In the genomic region with DNA sequence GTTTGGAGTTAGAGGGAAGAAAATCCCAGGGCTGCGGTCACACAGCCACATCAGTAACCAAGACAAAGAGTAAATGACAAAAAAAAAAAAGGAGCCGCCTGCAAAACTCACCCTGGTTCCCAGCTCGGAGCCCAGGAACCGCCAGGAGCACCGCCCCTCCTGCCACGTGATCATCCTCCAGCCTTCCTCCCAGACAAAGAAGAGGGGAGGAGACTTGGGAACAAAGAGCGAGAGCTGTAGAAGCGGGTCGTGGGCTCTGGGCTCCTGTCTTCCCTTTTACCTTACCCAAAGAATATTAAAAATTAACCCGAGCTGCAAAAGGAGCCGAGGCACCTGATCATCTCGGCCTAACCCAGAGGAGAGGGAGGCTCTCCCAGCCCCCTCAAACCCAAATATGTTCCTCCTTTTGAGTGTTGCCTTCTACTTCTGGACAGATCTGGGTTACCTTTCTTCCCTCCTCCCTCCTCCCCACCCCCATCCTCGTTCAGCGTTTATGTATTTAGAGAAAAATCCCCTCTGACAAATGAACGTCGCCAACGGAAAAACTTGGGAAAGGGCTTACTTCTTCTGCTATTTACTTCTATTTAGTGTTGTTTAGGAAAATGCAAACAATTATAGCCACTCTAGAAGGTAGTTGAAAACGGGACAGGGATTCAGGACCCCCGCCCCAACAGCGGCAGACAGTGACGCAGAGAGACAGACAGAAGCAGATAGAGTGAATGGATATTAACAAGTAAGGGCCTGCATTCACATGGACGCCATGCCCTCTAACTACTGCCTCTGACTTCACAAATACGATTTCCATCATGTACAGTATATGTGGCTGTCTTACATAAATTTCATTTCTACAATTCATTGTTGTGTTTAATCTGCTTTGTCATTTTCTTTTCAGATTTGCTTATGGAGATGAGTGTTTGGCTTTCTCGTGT, we compare ENCODE assay signal across 8 mouse cellular contexts. TPM values are rescaled to one million over a fixed set of nuclear protein-coding genes. Genes with fewer than 3 reads are reported as not detected.
DNase-seq lines count a peak whose midpoint lies in the region; ATAC-seq lines count a peak whose summit lies in the region.

No protein-coding gene starts in this region.

- 4% methylated on average over 24 of the region's 24 CpGs for WGBS in hindbrain, embryonic 14.5 days

- no peaks in the 10 kb centered on the region for H3K36me3 ChIP-seq in hindbrain, embryonic 14.5 days (replicated peaks; ENCODE audit: control insufficient read depth, insufficient read depth)

- ATAC-seq in hindbrain, embryonic 14.5 days (ENCODE audit: low FRiP score), result peak; percentile 94
- no peak for ATAC-seq in activated CD4-positive, CD25-positive, alpha-beta regulatory T cell, adult 4 months

- H3K4me2 ChIP-seq in hindbrain, embryonic 14.5 days (replicated peaks), result peak overlapping the region; percentile 57

- peak overlapping the region; percentile 71 for H3K9ac ChIP-seq in hindbrain, embryonic 14.5 days

- no peaks in the 10 kb centered on the region for H3K9me3 ChIP-seq in hindbrain, embryonic 14.5 days (ENCODE audit: control insufficient read depth, low read length)

- peak overlapping the region; percentile 99 for H3K27ac ChIP-seq in hindbrain, embryonic 14.5 days

- peak; percentile 73 to 86 for DNase-seq in adrenal gland, adult (ENCODE audit: inconsistent age in 2 of 2, low spot score in 1 of 2)
- DNase-seq in cerebellum, adult 9-11 months, result peak; percentile 54
- peak; percentile 43 to 44 for DNase-seq in frontal cortex, postnatal 36 days (ENCODE audit: low spot score in 2 of 2)
- DNase-seq in hindbrain, embryonic 14.5 days (ENCODE audit: low spot score), result peak; percentile 88
- peak; percentile 30 to 43 for DNase-seq in layer of hippocampus, postnatal 36 days
- peak; percentile 69 for DNase-seq in lung, postnatal 14 days
- peak; percentile 77 to 78 for DNase-seq in right cerebral cortex, postnatal 10 days (ENCODE audit: low spot score in 2 of 2)

- peak overlapping the region; percentile 30 for H3K4me3 ChIP-seq in hindbrain, embryonic 14.5 days (replicated peaks; ENCODE audit: low read length)

- no peaks in the 10 kb centered on the region for H3K27me3 ChIP-seq in hindbrain, embryonic 14.5 days (ENCODE audit: control insufficient read depth, insufficient read depth, low read length)

- peaks cover 16% of the 10 kb centered on the region for H3K4me1 ChIP-seq in hindbrain, embryonic 14.5 days (replicated peaks; ENCODE audit: control insufficient read depth, insufficient read depth, low read length)

RNA-seq across cellular contexts. Expression of a gene that starts 22.2 kb away (rescaled TPM):
- polyA plus RNA-seq in hindbrain, embryonic 14.5 days (2014; fragmentation: Nextera tagmentation; extraction: Ambion mirVana), result 4.5 and 5.4 TPM in 2 replicates
- total RNA-seq in layer of hippocampus, postnatal 36 days (2021), result under 1 TPM; 0.32 to 0.43 TPM
- 1 to 10 TPM; 1.1 to 2.4 TPM for polyA plus RNA-seq in activated CD4-positive, CD25-positive, alpha-beta regulatory T cell, adult 4 months (2017; shearing (Covaris generic))

RNA-seq across cellular contexts. Expression of a gene that starts 58.5 kb away (rescaled TPM):
- polyA plus RNA-seq in hindbrain, embryonic 14.5 days (2014; fragmentation: Nextera tagmentation; extraction: Ambion mirVana), result 43.9 and 46.6 TPM in 2 replicates
- total RNA-seq in layer of hippocampus, postnatal 36 days (2021), result 10 to 100 TPM; 35.3 to 38.1 TPM
- 10 to 100 TPM; 41.3 to 43.5 TPM for polyA plus RNA-seq in activated CD4-positive, CD25-positive, alpha-beta regulatory T cell, adult 4 months (2017; shearing (Covaris generic))

Comparison
In these comparisons a context has a peak if more than half of its experiments do, and no peak if none do; other contexts are left out.
1. DNase-seq: peak in every context shown above with its lines; median percentile 88 in hindbrain, embryonic 14.5 days; 80 in adrenal gland, adult; 78 in right cerebral cortex, postnatal 10 days; 69 in lung, postnatal 14 days; 54 in cerebellum, adult 9-11 months; 44 in frontal cortex, postnatal 36 days; 36 in layer of hippocampus, postnatal 36 days.